Mouse (Mus musculus) T-helper 17 cell (primary cell): ENCODE results near the gene Slfn5.
"Not testable (repeated sequence)": the region's sequence is repeated elsewhere in the genome, so short reads cannot be mapped to it uniquely, and the experiment has no call there.

ENCODE experiments used
- in situ Hi-C, 2 experiments: fragments of 300-600 bp; cut with MboI, MseI; formaldehyde crosslinking; loops; 1 replicate in 1 of 2; 2 replicates in 1 of 2; pipeline ENCODE4 v1.15.1; 2025; ENCODE audit warnings: high pct_unique_total_duplicates in 2 of 2

The Slfn5 gene

DNA sequence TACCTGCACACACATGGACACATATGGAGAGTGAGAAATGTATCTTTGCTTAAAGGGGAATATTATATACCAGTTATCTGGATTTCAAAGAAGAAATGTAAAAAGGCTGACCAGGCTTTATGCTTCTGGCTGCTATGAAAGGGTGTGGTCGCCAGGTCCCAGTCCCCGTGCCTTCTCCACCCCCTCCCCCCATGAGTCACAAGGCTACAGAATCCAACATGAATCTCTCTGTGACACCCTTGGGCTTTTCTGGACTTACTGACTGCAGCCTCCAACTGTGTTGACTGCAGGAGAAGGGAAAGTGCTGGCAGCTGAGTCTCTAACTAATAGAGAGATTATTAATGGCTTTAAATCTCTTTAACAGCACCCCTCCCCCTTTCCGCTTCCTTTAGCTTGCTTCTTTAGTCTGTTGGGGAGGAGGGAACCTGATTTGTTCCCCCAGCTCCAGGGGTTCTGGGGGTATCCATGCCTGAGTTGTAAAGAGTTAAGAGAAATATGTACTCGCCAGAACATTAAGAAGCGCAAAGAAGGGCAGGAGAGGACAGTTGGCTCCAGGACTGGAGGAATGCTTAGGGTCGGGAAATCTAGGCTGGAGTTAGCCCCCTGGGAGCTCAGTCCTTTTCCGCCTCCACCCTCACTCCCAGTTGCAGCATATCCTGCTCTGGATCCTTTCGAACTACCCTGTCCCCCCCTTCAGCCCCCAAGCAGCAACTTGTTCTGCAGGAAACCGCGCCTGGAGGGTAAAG, at the start of gene Slfn5:
Gene Slfn5, plus strand, starts transcription at position 614 of the 746 bp plus-strand sequence.
- in situ Hi-C loops = no loop called here

DNA sequence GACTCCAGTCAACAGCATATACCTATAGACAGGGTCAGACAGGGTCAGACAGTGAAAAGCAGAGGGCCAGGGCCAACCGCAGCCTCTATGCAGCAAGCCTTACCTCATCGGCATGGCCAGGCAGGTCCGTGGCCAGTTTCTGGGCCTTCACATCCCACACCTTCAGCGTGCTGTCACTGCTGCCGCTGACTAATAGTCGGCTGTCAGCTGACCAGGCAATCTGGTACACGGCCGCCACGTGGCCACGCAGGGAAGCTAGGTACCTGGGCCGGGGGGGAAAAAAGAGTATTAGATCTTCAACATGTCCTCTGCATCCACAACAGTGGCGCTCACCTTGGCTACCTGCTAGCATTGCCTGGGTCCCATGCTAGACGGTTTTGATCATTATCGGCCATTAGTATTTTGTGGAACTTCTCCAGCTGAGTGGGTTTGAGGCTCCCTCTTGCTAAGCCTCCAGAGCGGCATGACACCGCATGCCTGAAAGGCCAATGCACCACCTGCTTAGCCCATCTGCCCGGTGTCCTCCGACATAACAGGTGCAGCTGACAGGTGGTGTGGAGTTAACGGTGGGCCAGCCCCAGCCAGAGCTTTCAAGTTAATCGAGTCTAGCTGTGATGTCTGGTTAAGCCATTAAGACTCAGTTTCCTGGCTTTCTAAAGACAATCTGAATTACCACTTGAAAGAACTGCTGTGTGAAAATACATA, 49.4 kb upstream of the Slfn5 start:
- in situ Hi-C loops = no loop called here

DNA sequence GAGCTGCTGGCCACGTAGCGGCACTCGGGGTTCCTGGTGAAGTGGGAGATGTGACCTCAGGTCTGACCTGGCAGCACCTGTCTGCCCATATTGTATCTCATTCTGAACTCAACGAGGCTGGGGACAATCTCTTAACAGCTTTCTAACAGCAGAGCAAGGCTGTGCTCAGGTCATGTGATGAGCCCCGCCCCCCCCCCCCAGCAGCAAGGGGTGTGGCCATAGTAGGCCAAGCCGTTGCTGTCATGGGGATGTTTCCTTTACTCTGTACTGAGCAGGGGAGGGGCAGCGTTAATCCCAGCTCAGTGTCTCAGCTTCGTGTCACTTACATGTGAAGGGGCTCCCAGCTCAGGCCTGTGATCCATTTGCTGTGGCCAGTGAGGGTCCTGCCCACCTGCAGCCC, 46.2 kb upstream of the Slfn5 start:
- in situ Hi-C loops = no loop called here

DNA sequence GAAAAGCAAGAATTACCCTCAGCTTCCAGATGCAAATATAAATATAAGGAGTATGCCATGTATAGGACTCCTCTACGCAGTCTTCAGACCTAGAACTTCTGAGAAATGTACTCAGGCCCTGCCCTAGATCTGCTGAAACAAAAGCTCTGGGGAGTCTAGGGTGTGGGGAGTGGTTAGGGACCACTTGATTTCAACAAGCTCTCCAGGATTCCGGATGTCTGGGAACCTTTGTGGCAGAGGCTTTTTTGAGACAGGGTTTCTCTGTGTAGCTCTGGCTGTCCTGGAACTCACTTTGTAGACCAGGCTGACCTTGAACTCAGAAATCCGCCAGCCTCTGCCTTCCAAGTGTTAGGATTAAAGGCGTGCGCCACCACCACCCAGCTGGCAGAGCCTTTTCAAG, 45.3 kb upstream of the Slfn5 start:
- in situ Hi-C loops = no loop called here

DNA sequence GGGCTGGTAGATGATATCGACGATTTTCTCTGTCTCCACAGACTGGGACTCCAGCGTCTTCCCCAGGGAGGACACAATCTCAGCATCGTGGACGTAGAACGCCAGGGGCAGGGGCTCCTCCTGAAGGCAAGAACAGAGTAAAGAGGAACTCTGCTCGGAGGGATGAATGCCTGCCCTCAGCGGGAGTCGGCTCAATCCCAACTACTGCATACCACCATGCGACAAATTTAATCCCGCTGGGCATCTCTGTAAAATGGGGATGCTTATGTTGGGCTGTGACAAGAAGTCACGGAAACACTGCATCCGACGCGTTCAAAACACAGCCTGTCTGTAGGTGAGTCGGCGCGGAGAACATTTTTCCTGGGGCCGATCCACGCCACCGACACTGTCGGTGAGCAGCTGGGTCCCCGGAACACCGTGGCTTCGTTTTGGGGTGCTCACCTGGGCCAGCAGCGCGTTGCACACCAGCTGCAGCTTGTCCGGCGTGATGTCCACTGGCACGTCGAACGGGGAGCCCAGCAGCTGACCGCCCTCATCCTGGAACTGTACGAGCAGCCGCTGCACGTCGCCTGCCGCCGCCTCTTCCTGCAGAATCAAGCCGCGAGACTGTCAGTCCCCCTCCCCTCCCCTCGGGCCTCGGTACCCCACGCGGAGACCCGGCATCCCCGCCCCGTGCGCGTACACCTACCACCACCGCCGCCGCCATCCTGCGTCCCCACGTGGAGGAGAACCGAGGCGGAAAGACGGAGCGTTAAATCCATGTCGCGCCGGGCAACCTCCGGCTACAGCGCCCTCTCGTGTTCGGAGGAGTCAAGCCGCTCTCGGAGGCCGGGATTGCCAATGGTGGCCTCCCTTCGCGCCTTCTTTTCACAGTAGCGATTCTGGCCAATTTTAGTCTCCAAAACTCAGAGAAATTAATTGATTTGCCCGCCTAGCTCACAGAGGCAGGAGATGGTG, 43.2 kb upstream of the Slfn5 start, which contains the start of gene Nle1:
Gene Nle1, minus strand, starts transcription at position 761 of the 957 bp plus-strand sequence.
- in situ Hi-C loops = no loop called here

DNA sequence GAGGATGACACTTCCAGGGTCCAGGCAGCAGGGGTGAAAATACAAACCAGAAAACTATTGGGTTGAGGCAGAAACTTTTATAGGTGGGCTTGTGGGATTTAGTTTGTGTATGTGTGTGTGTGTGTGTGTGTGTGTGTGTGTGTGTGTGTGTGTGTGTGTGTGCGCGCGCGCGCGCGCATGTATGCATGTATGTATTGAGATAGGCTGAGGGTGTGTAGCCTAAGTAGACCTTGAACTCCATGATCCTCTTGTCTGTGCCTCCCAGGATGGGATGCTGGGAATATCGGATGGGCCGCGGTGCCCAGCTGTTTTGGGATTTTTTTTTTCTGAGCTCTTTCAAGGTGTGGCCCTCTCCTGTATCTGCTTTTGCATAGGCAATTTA, 42.5 kb upstream of the Slfn5 start:
- in situ Hi-C loops = no loop called here

DNA sequence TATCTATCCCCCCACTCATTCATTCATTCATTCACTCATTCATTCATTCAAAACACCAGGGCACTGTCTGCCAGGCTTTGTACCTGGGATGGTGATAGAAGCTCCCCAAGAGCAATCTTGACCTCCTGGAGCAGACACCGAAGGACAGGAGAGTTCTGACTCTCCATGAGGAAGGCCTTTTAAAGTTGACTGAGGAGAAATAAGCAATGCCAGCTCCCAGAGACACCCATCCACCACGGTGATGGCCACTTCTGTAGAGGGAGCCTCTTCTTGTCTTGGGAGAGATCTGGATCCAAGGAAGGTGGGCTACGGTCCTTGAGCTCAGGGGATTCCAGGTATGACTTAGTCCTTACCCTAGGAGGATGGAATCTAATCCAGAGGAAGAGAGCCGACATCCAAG, 40.9 kb upstream of the Slfn5 start, which contains the start of gene Unc45b:
Gene Unc45b, plus strand, starts transcription at position 301 of the 400 bp plus-strand sequence.
- in situ Hi-C loops = loop anchor here (10.0 kb wide), 3 partner anchors 235 to 285 kb away; partner anchors contain the start of gene Slfn3 (in 1 of the 2)

DNA sequence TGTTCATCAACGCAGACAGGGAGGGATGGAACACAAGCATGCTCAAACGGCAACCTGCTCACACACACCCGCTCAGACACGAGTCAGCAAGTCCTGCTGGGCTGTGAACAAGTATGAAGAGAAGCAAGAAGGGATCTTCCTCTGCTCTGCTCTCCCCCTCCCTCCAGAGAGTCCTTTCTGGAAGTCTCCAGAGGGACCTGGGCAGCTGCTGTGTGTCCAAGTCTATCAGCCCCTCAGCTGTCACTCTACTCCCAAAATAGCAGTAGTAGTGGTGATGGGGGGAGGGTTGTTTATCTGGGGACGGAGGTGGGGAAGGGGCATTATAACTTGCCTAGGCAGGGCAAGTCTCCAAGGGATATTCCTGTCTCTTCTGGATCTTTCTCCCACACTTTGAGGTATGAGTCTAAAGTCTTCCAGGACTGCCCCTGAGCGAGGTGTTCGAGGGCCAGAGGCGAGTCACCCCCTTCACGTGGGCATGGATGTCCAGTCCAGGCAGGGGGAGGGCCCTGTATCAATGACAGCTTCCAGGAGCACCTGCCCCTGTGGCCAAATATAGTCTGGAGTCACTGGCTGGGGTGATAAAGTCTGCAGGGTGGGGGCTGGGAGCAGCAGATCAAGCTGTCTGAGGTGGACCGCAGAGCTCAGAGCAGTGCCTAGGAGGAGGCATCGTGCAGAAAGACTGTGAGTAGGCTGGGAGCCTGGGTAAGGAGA, 40.3 kb upstream of the Slfn5 start:
- in situ Hi-C loops = loop anchor here (10.0 kb wide), 3 partner anchors 234 to 284 kb away; partner anchors contain the start of gene Slfn3 (in 1 of the 2)

DNA sequence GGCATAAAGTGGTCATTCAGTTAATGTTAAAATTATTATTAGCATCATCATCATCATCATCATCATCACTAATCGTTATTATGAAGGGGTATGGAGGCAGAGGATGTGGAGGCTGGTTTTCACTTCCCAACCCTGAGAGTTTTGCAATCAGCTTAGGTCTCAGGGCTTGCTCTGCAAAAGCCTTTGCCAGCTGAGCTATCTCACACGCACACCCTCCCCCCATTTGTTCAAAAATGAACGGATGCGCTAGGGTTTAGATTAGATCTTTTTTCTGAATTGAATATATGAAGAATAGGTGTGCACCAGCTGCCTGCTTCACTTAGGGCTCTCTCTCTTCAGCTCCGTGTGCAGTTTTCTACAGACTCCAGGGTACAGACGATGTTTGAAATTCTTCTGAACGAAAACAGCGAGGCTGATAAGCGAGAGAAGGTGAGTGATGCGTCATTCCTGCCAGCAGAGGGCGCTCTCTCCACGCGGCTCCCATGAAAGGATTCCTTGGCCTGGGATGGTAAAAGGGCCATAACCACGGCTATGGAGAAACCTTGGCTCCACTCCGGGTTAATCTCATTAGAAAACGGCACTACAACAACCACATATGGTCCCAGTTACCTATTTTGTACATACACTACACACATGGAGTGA, 36.3 kb upstream of the Slfn5 start:
- in situ Hi-C loops = loop anchor here (10.0 kb wide), 3 partner anchors 230 to 280 kb away; partner anchors contain the start of gene Slfn3 (in 1 of the 2)

DNA sequence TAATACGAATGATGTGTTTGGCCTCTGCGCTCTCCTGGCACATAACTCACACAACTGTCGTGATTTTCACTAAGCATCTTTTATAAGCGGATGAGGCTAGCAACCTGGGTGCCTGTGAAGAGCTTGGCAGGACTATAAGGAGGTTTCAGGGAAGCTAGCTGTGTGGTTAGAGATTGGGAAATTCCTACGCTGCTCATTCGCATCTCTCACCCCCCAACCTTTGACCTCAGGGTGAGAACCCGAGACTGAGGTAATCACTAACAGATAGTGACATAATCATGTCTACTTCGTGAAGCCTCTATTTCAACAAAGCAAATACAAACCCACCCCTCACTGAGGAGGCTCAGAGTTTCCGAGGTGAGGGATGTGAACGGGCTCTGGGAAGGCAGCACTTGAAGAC, 30.4 kb upstream of the Slfn5 start:
- in situ Hi-C loops = loop anchor here in 1 of 2 experiments (10.0 kb wide), 1 partner anchor 504 kb away; the partner anchor contains the start of gene Gas2l2

DNA sequence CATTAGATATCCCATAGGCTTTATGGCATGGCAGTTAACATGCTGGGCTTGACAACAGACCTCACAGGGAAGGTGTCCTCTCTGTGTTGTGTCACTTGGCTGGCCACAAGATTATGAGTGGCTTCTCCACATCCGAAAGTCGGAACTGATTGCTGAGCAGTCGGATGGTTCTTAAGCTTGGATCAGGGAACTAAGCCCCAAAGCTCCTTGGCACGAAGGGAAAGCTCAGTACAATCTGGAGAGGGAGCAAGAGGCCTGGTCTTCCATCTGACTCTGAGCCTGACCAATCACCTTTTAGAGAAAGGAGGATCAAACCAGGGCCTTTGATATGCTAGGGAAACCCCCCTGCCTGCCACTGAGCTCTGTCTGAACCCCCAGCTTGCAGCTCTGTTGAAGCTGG, 29.5 kb upstream of the Slfn5 start:
- in situ Hi-C loops = loop anchor here in 1 of 2 experiments (10.0 kb wide), 1 partner anchor 503 kb away; the partner anchor contains the start of gene Gas2l2

DNA sequence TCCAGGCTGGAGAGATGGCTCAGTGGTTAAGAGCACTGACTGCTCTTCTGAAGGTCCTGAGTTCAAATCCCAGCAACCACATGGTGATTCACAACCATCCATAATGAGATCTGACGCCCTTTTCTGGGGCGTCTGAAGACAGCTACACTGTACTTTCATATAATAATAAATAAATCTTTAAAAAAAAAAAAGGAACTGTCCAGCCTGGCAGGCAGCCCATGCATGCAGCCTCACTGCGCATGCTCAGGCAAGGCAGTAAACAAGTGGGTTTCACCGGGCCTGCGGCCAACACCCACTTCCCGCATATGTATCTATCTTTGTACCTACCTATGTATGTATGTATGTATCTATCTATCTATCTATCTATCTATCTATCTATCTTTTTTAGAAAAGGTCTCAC, 27.2 kb upstream of the Slfn5 start:
- in situ Hi-C loops = loop anchor here in 1 of 2 experiments (10.0 kb wide), 1 partner anchor 501 kb away; the partner anchor contains the start of gene Gas2l2

DNA sequence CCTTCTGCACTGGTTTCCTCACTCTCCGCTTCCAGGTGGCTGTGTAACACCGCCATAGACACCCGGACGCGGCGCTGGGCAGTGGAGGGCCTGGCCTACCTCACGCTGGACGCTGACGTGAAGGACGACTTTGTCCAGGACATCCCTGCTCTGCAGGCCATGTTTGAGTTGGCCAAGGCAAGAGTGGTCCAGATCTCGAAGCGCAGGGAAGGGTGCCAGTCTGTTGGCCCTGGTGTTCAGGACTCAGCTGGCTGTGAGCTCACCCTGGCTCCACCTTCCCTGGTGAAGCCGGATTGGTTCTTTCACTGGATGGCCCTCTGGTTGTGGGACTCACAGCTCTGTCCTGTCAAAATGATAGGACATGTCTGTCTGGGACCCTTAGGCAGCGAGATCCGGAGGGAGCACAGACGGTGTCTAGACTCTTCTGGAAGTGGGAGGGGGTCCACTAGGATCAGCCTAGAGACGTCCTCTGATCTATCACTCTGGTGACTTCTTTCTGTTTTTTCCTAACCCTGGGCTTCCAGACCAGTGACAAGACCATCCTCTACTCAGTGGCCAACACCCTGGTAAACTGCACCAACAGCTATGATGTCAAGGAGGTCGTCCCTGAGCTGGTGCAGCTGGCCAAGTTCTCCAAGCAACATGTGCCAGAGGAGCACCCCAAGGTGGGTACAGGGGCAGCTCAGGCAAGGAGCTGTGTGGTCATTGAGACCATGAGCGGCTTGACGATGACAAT, 22.1 kb upstream of the Slfn5 start:
- in situ Hi-C loops = loop anchor here in 1 of 2 experiments (10.0 kb wide), 1 partner anchor 496 kb away; the partner anchor contains the start of gene Gas2l2

DNA sequence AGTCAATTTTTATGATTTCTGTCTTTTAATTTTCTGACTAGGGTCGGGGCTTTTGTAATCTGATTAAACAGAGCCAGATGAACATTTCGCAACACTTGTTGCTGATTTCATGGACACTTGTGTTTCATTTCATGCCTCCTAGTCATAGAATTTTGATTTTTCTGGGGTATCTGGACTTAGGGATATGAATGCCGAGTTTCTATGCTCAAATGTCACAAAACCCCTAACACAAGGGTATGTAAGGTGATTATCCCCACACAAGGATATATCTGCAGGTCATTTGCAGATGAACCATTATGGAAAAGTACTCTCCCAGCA, 21.6 kb upstream of the Slfn5 start:
- in situ Hi-C loops = loop anchor here in 1 of 2 experiments (10.0 kb wide), 1 partner anchor 495 kb away; the partner anchor contains the start of gene Gas2l2

DNA sequence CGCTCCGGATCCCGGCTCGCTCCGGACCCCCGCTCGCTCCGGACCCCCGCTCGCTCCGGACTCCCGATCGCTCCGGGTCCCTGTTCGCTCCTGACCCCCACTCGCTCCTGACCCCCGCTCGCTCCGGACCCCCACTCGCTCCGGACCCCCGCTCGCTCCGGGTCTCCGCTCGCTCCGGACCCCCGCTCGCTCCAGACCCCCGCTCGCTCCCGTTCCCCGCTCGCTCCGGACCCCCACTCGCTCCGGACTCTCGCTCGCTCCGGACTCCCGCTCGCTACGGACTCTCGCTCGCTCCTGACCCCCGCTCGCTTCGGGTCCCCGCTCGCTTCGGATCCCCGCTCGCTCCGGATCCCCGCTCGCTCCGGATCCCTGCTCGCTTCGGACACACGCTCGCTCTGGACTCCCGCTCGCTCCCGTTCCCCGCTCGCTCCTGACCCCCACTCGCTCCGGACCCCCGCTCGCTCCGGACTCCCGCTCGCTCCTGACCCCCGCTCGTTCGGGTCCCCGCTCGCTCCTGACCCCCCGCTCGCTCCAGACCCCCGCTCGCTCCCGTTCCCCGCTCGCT, 20.7 kb upstream of the Slfn5 start:
- in situ Hi-C loops = not testable (repeated sequence)

DNA sequence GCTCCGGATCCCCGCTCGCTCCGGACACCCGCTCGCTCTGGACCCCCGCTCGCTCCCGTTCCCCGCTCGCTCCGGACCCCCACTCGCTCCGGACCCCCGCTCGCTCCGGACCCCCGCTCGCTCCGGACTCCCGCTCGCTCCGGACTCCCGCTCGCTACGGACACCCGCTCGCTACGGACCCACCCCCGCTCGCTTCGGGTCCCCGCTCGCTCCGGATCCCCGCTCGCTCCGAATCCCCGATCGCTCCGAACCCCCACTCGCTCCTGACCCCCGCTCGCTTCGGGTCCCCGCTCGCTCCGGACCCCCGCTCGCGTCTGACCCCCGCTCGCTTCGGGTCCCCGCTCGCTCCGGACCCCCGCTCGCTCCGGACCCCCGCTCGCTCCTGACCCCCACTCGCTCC, 20.0 kb upstream of the Slfn5 start:
- in situ Hi-C loops = not testable (repeated sequence)

DNA sequence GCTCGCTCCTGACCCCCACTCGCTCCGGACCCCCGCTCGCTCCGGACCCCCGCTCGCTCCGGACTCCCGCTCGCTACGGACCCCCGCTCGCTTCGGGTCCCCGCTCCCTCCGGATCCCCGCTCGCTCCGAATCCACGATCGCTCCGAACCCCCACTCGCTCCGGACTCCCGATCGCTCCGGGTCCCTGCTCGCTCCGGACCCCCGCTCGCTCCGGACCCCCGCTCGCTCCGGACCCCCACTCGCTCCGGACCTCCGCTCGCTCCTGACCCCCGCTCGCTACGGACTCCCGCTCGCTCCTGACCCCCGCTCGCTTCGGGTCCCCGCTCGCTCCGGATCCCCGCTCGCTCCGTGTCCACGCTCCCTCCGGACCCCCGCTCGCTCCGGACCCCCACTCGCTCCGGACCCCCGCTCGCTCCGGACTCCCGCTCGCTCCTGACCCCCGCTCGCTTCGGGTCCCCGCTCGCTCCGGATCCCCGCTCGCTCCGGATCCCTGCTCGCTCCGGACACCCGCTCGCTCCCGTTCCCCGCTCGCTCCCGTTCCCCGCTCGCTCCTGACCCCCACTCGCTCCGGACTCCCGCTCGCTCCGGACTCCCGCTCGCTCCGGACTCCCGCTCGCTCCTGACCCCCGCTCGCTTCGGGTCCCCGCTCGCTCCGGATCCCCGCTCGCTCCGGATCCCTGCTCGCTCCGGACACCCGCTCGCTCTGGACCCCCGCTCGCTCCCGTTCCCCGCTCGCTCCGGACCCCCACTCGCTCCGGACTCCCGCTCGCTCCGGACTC, 19.3 kb upstream of the Slfn5 start:
- in situ Hi-C loops = not testable (repeated sequence)

DNA sequence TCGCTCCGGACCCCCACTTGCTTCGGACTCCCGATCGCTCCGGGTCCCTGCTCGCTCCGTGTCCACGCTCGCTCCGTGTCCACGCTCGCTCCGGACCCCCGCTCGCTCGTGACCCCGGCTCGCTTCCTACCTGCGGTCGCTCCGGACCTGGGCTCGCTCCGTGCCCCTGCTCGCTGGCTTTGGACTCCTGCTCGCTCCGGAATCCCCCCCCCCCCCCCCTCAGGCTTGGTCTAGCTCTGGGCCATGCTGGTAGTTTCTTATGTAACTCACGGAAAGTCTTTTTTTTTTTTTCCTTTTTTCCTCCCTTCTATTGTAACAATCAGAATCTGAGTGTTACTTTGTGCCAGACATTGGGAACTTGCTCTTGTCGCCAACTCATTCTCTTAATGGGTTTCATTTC, 18.0 kb upstream of the Slfn5 start:
- in situ Hi-C loops = no loop called here
